Mouse (Mus musculus) stomach, embryonic 15.5 days (tissue): ENCODE measurements around the gene 4930470P17Rik. TPM values are rescaled to one million over a fixed set of nuclear protein-coding genes. Genes with fewer than 3 reads are reported as not detected.
A peak's percentile ranks its signal among the peaks of the same experiment; 100 is the strongest.

Experiments
- ATAC-seq: fragments of 200-750 bp; cut with Nextera tagmentation; 2 replicates; pipeline ENCODE4 v1.8.0; 2017; ENCODE audit warnings: low read depth, moderate number of reproducible peaks, moderate TSS enrichment; ENCODE audit not compliant: insufficient read depth, low FRiP score
- H3K27ac ChIP-seq: fragments of 300-500 bp; sonication (generic); 2 replicates; pipeline ENCODE4 v1.5.1; 2015; ENCODE audit warnings: mild to moderate bottlenecking, inconsistent platforms
- H3K27me3 ChIP-seq: fragments of 300-500 bp; sonication (generic); replicated peaks from 2 replicates; pipeline ENCODE4 v1.6.1; 2015; ENCODE audit warnings: inconsistent platforms
- H3K36me3 ChIP-seq: fragments of 300-500 bp; sonication (generic); 2 replicates; pipeline ENCODE4 v1.6.1; 2015; ENCODE audit warnings: inconsistent platforms
- H3K4me1 ChIP-seq: fragments of 300-500 bp; sonication (generic); 2 replicates; pipeline ENCODE4 v1.6.1; 2015; ENCODE audit warnings: inconsistent platforms
- H3K4me2 ChIP-seq: fragments of 300-500 bp; sonication (generic); 2 replicates; pipeline ENCODE4 v1.6.1; 2015; ENCODE audit warnings: mild to moderate bottlenecking, inconsistent platforms
- H3K4me3 ChIP-seq: fragments of 300-500 bp; sonication (generic); replicated peaks from 2 replicates; pipeline ENCODE4 v1.5.1; 2015; ENCODE audit warnings: inconsistent platforms
- H3K9ac ChIP-seq: fragments of 300-500 bp; sonication (generic); 2 replicates; pipeline ENCODE4 v1.6.1; 2015; ENCODE audit warnings: inconsistent platforms
- H3K9me3 ChIP-seq: fragments of 300-500 bp; sonication (generic); 2 replicates; pipeline ENCODE4 v1.6.1; 2016; ENCODE audit warnings: inconsistent platforms
- WGBS: fragments of 180-500 bp; shearing (Covaris S2); methylation state at CpG from one replicate; pipeline ENCODE4 v1.1.7; 2015; 5-methylcytosine and 5-hydroxymethylcytosine counted together
- polyA plus RNA-seq: library from polyadenylated mRNA; unstranded; fragments of >200 nt; fragmentation: Nextera tagmentation; extraction: Ambion mirVana; gene quantifications from 2 replicates; pipeline ENCODE4 v1.2.1, GENCODE M21; 2015

4930470P17Rik gene
- polyA plus RNA-seq, 1 experiment from 2014 or later: not detected

GRCm38 (mm10) chr2:170577502-170577901 is 24.3 kb downstream of the 4930470P17Rik start:
- 76% methylated on average over 3 of the region's 3 CpGs for WGBS
- Histone ChIP-seq H3K4me2 (no peak overlapping the region), H3K27me3 (no peaks in the 10 kb centered on the region), H3K9ac (no peak overlapping the region), H3K27ac (no peak overlapping the region), H3K36me3 (no peaks in the 10 kb centered on the region), H3K4me1 (no peaks in the 10 kb centered on the region), H3K9me3 (no peaks in the 10 kb centered on the region), H3K4me3 (no peak overlapping the region)
- ATAC-seq: no peak

GRCm38 (mm10) chr2:170576077-170576476 is 25.7 kb downstream of the 4930470P17Rik start:
- no peak for ATAC-seq
- no peak overlapping the region for H3K4me3 ChIP-seq

GRCm38 (mm10) chr2:170564995-170565394 is 36.8 kb downstream of the 4930470P17Rik start:
- no peak for ATAC-seq
- Histone ChIP-seq H3K9me3 (no peaks in the 10 kb centered on the region), H3K4me2 (no peak overlapping the region), H3K36me3 (no peaks in the 10 kb centered on the region), H3K4me3 (no peak overlapping the region), H3K9ac (no peak overlapping the region), H3K4me1 (no peaks in the 10 kb centered on the region), H3K27me3 (no peaks in the 10 kb centered on the region), H3K27ac (no peak overlapping the region)
- 83% methylated on average over 8 of the region's 8 CpGs for WGBS

More at GRCm38 (mm10) chr2:170576077-170576476, 25.7 kb downstream of the 4930470P17Rik start:
- Histone ChIP-seq H3K9ac (no peak overlapping the region), H3K9me3 (no peaks in the 10 kb centered on the region), H3K36me3 (no peaks in the 10 kb centered on the region), H3K4me1 (no peaks in the 10 kb centered on the region), H3K27me3 (no peaks in the 10 kb centered on the region), H3K27ac (no peak overlapping the region), H3K4me2 (no peak overlapping the region)
- 53% methylated on average over 12 of the region's 12 CpGs for WGBS

GRCm38 (mm10) chr2:170563956-170564855 is 37.6 kb downstream of the 4930470P17Rik start:
- no peak for ATAC-seq
- H3K27me3 ChIP-seq: no peaks in the 10 kb centered on the region
- no peak overlapping the region for H3K27ac ChIP-seq
- 75% methylated on average over 15 of the region's 15 CpGs for WGBS
- no peak overlapping the region for H3K4me2 ChIP-seq
- H3K9me3 ChIP-seq: no peaks in the 10 kb centered on the region
- H3K36me3 ChIP-seq: no peaks in the 10 kb centered on the region
- no peak overlapping the region for H3K4me3 ChIP-seq
- H3K9ac ChIP-seq: no peak overlapping the region
- no peaks in the 10 kb centered on the region for H3K4me1 ChIP-seq

DNA sequence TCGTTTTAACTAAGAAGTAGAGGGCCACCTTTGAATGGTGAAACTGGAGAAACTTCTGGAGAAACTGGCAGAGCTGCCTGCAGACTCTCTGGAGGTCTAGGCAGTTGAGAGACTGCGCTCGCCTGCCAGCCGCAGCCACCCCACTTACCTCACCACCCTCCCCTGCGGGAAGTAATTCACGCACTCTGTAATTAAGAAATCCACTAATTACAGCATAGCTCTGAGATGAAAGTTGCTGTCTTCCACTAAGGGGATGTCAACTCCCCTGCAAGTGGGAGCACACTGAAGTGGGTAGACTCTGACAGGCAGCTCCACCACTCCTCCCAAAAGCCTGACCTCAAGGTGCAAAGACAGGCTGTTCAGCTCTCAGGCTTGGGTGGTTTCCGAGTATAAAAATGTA is 49.7 kb downstream of the 4930470P17Rik start:
- H3K9ac ChIP-seq: no peak overlapping the region
- no peak overlapping the region for H3K4me2 ChIP-seq
- no peak overlapping the region for H3K27ac ChIP-seq
- H3K4me3 ChIP-seq: no peak overlapping the region
- H3K27me3 ChIP-seq: no peaks in the 10 kb centered on the region
- H3K9me3 ChIP-seq: no peaks in the 10 kb centered on the region
- WGBS: 70% methylated on average over 7 of the region's 7 CpGs
- no peaks in the 10 kb centered on the region for H3K4me1 ChIP-seq
- ATAC-seq: no peak
- no peaks in the 10 kb centered on the region for H3K36me3 ChIP-seq

- 24% methylated on average over 5 of the region's 5 CpGs for WGBS
- Histone ChIP-seq H3K9me3 (no peaks in the 10 kb centered on the region), H3K4me1 (peaks cover 3% of the 10 kb centered on the region; the same call in 1 of the 2 replicates), H3K4me2 (no peak overlapping the region), H3K4me3 (no peak overlapping the region), H3K27ac (peak overlapping the region; percentile 59), H3K9ac (no peak overlapping the region), H3K27me3 (no peaks in the 10 kb centered on the region), H3K36me3 (no peaks in the 10 kb centered on the region)
- peak; percentile 51 for ATAC-seq
Observed at GRCm38 (mm10) chr2:170550240-170550639, 51.6 kb downstream of the 4930470P17Rik start.

DNA sequence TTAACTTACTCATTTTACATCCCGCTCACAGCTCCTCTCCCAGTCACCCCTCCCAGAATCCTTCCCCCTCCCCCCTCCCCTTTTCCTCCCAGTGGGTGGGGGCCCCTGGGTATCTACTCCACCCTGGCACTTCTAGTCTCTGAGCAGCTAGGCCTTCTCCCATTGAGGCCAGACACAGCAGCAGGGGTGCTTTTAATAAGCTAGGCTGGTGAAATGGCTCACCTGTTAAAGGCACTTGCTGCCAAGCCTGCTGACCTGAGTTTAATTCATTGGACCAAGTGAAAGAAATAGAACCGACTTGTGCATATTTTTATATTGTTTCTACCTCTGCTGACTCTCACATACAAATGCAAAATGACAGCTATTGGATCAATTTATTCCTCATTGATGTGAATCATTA is 52.7 kb downstream of the 4930470P17Rik start:
- Histone ChIP-seq H3K36me3 (no peaks in the 10 kb centered on the region), H3K27ac (no peak overlapping the region), H3K9me3 (no peaks in the 10 kb centered on the region), H3K4me3 (no peak overlapping the region), H3K9ac (no peak overlapping the region), H3K4me1 (peaks cover 3% of the 10 kb centered on the region; the same call in 1 of the 2 replicates), H3K27me3 (no peaks in the 10 kb centered on the region), H3K4me2 (no peak overlapping the region)
- WGBS: 76% methylated on average over 2 of the region's 2 CpGs
- no peak for ATAC-seq

DNA sequence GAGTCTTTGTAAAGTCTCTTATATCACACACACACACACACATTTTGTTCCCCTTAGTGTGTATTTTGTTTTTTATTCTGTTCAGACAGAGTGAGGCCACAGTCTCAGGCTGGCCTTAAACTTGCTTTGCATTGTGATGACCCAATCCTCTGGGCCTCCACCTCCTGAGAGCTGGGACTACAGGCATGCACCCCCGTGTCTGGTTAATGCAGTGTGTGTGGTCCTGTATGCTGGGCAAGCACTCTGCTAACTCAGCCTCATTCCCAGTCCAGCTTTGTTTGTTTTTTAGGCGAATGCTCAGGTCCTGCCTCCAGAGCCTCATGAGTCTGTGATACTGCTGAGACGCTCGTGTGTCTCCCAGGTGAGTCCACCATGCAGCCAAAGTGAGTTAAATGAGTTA is 53.8 kb downstream of the 4930470P17Rik start:
- Histone ChIP-seq H3K27me3 (no peaks in the 10 kb centered on the region), H3K27ac (no peak overlapping the region), H3K4me2 (no peak overlapping the region), H3K36me3 (no peaks in the 10 kb centered on the region), H3K4me1 (peaks cover 3% of the 10 kb centered on the region; the same call in 1 of the 2 replicates), H3K9me3 (no peaks in the 10 kb centered on the region), H3K9ac (no peak overlapping the region), H3K4me3 (no peak overlapping the region)
- ATAC-seq: no peak
- WGBS: 42% methylated on average over 4 of the region's 4 CpGs

DNA sequence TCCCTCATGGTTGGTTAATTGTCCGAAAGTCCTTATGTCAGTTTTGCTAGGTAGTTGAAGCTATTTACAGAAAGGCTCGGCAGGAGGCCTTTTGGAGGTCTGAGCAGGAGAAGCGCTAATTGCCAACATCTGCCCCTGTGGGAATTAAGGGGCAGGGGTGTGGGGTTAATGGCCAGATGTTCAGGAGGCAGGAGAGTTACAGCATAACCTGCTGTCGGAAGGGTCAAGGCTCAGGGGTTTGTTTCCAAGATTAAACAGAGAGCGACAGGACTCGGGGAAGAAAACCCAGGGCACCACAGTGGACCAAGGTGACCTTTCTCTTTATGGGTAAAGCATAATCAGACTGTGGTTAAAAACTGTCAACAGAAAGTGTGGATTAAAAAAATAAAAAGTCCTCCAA is 54.3 kb downstream of the 4930470P17Rik start:
- Histone ChIP-seq H3K4me3 (no peak overlapping the region), H3K27ac (no peak overlapping the region), H3K4me2 (no peak overlapping the region), H3K27me3 (no peaks in the 10 kb centered on the region), H3K9me3 (no peaks in the 10 kb centered on the region), H3K36me3 (no peaks in the 10 kb centered on the region), H3K9ac (no peak overlapping the region), H3K4me1 (peaks cover 3% of the 10 kb centered on the region; the same call in 1 of the 2 replicates)
- no peak for ATAC-seq
- WGBS: 42% methylated on average over 6 of the region's 6 CpGs

DNA sequence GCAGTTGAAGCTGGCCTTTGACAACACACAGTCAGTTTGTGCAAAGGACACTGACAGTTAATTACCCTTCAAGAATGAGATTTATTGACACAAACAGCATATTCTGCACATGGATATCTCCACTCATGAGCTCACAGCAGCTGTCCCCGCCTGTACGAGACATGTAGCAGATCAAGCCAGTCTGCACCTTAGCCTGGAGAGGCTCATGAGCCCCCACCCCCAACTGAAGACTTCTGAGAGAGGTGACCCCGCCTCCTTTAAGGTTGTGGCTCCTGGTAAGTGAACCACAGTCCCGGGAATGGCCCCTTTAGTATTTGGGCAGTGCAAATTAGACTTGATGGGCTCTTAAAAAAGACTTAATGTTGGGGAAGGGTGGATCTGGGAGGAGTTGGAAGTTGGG is 56.1 kb downstream of the 4930470P17Rik start:
- no peaks in the 10 kb centered on the region for H3K36me3 ChIP-seq
- no peaks in the 10 kb centered on the region for H3K27me3 ChIP-seq
- no peak overlapping the region for H3K4me3 ChIP-seq
- no peak overlapping the region for H3K27ac ChIP-seq
- no peak overlapping the region for H3K9ac ChIP-seq
- H3K4me1 ChIP-seq: peaks cover 3% of the 10 kb centered on the region; the same call in 1 of the 2 replicates
- WGBS: 45% methylated on average over 4 of the region's 4 CpGs
- no peaks in the 10 kb centered on the region for H3K9me3 ChIP-seq
- no peak overlapping the region for H3K4me2 ChIP-seq
- ATAC-seq: no peak

GRCm38 (mm10) chr2:170544950-170545349 is 56.9 kb downstream of the 4930470P17Rik start:
- H3K4me3 ChIP-seq: no peak overlapping the region
- peaks cover 3% of the 10 kb centered on the region; the same call in 1 of the 2 replicates for H3K4me1 ChIP-seq
- H3K27ac ChIP-seq: no peak overlapping the region
- H3K9ac ChIP-seq: no peak overlapping the region
- H3K4me2 ChIP-seq: no peak overlapping the region
- 70% methylated on average over 7 of the region's 7 CpGs for WGBS
- H3K36me3 ChIP-seq: no peaks in the 10 kb centered on the region
- no peak for ATAC-seq
- H3K27me3 ChIP-seq: no peaks in the 10 kb centered on the region
- H3K9me3 ChIP-seq: no peaks in the 10 kb centered on the region

GRCm38 (mm10) chr2:170544159-170544558 is 57.7 kb downstream of the 4930470P17Rik start:
- no peak overlapping the region for H3K4me2 ChIP-seq
- no peaks in the 10 kb centered on the region for H3K36me3 ChIP-seq
- no peaks in the 10 kb centered on the region for H3K27me3 ChIP-seq
- peaks cover 3% of the 10 kb centered on the region; the same call in 1 of the 2 replicates for H3K4me1 ChIP-seq
- no peak for ATAC-seq
- H3K9me3 ChIP-seq: no peaks in the 10 kb centered on the region
- no peak overlapping the region for H3K27ac ChIP-seq
- no peak overlapping the region for H3K9ac ChIP-seq
- no peak overlapping the region for H3K4me3 ChIP-seq
- WGBS: 77% methylated on average over 3 of the region's 3 CpGs
